ENCODE assay signal across 7 mouse cellular contexts in genomic region chrX:162158743-162159636, GRCm38 (mm10). TPM values are rescaled to one million over a fixed set of nuclear protein-coding genes. Genes with fewer than 3 reads are reported as not detected.
DNase-seq lines count a peak whose midpoint lies in the region; ATAC-seq and TF ChIP-seq lines count a peak whose summit lies in the region.

No protein-coding gene starts in this region.

- H3K4me3 ChIP-seq in forebrain, embryonic 10.5 days: peak overlapping the region; percentile 65
- peak overlapping the region; percentile 50 for H3K4me3 ChIP-seq in hindbrain, embryonic 11.5 days (ENCODE audit: low read depth, low read length)
- peak overlapping the region; percentile 49 for H3K4me3 ChIP-seq in limb, embryonic 11.5 days (ENCODE audit: low read depth, low read length)
- peak overlapping the region; percentile 61 for H3K4me3 ChIP-seq in midbrain, embryonic 13.5 days (replicated peaks)
- H3K4me3 ChIP-seq in stomach, embryonic 16.5 days (replicated peaks; ENCODE audit: low read length): peak overlapping the region; percentile 54

- H3K9me3 ChIP-seq in forebrain, embryonic 10.5 days: no peaks in the 10 kb centered on the region
- no peaks in the 10 kb centered on the region for H3K9me3 ChIP-seq in hindbrain, embryonic 11.5 days (ENCODE audit: control insufficient read depth, low read length)
- no peaks in the 10 kb centered on the region for H3K9me3 ChIP-seq in limb, embryonic 11.5 days (ENCODE audit: control insufficient read depth, low read length)
- H3K9me3 ChIP-seq in midbrain, embryonic 13.5 days: no peaks in the 10 kb centered on the region
- no peaks in the 10 kb centered on the region for H3K9me3 ChIP-seq in stomach, embryonic 16.5 days (replicated peaks; ENCODE audit: control insufficient read depth, low read length)

- peaks cover 94% of the 10 kb centered on the region for H3K27me3 ChIP-seq in forebrain, embryonic 10.5 days (ENCODE audit: poor library complexity, severe bottlenecking)
- no peaks in the 10 kb centered on the region; the same call in 1 of the 2 replicates for H3K27me3 ChIP-seq in hindbrain, embryonic 11.5 days (ENCODE audit: control insufficient read depth, insufficient read depth, low read length)
- peaks cover 27% of the 10 kb centered on the region for H3K27me3 ChIP-seq in limb, embryonic 11.5 days (ENCODE audit: control insufficient read depth, insufficient read depth, low read length)
- peaks cover 42% of the 10 kb centered on the region for H3K27me3 ChIP-seq in midbrain, embryonic 13.5 days
- H3K27me3 ChIP-seq in stomach, embryonic 16.5 days (ENCODE audit: control insufficient read depth, insufficient read depth, low read length): no peaks in the 10 kb centered on the region; the same call in 1 of the 2 replicates

- peak overlapping the region; percentile 47 for H3K4me2 ChIP-seq in hindbrain, embryonic 11.5 days (replicated peaks; ENCODE audit: low read depth, low read length)
- H3K4me2 ChIP-seq in limb, embryonic 11.5 days (ENCODE audit: low read depth, severe bottlenecking): peak overlapping the region; percentile 69
- peak overlapping the region; percentile 67 for H3K4me2 ChIP-seq in midbrain, embryonic 13.5 days (replicated peaks)
- peak overlapping the region; percentile 61 for H3K4me2 ChIP-seq in stomach, embryonic 16.5 days (ENCODE audit: low read depth, low read length)

- WGBS in forebrain, embryonic 10.5 days: 21% methylated on average over 77 of the region's 80 CpGs
- WGBS in hindbrain, embryonic 11.5 days: 16% methylated on average over 46 of the region's 80 CpGs
- 18% methylated on average over 44 of the region's 80 CpGs for WGBS in limb, embryonic 11.5 days
- 31% methylated on average over 75 of the region's 80 CpGs for WGBS in midbrain, embryonic 13.5 days
- 14% methylated on average over 66 of the region's 80 CpGs for WGBS in stomach, embryonic 16.5 days

- no peaks in the 10 kb centered on the region for H3K36me3 ChIP-seq in forebrain, embryonic 10.5 days (replicated peaks)
- H3K36me3 ChIP-seq in hindbrain, embryonic 11.5 days (ENCODE audit: control insufficient read depth, insufficient read depth, low read length): no peaks in the 10 kb centered on the region
- H3K36me3 ChIP-seq in limb, embryonic 11.5 days (ENCODE audit: control insufficient read depth, insufficient read depth, low read length): no peaks in the 10 kb centered on the region
- no peaks in the 10 kb centered on the region for H3K36me3 ChIP-seq in midbrain, embryonic 13.5 days
- H3K36me3 ChIP-seq in stomach, embryonic 16.5 days (ENCODE audit: control insufficient read depth, insufficient read depth, low read length): no peaks in the 10 kb centered on the region

- peaks cover 22% of the 10 kb centered on the region for H3K4me1 ChIP-seq in forebrain, embryonic 10.5 days
- no peaks in the 10 kb centered on the region for H3K4me1 ChIP-seq in hindbrain, embryonic 11.5 days (replicated peaks; ENCODE audit: control insufficient read depth, insufficient read depth, low read length)
- no peaks in the 10 kb centered on the region for H3K4me1 ChIP-seq in limb, embryonic 11.5 days (ENCODE audit: control insufficient read depth, insufficient read depth, low read length)
- H3K4me1 ChIP-seq in midbrain, embryonic 13.5 days (replicated peaks): peaks cover 14% of the 10 kb centered on the region; the same call in 1 of the 2 replicates
- H3K4me1 ChIP-seq in stomach, embryonic 16.5 days (ENCODE audit: control insufficient read depth, insufficient read depth, low read length): no peaks in the 10 kb centered on the region

- peak; percentile 45 for DNase-seq in Muller cell, postnatal 12 days (ENCODE audit: inconsistent ontology term)
- peak; percentile 76 for DNase-seq in brain, embryonic 14.5 days (ENCODE audit: low read depth)
- peak; percentile 45 for DNase-seq in forebrain, embryonic 10.5 days (ENCODE audit: extremely low spot score, low spot score)
- DNase-seq in hindbrain, embryonic 11.5 days (ENCODE audit: low spot score): peak; percentile 51
- peak; percentile 56 for DNase-seq in limb, embryonic 11.5 days (ENCODE audit: low spot score)

- peak; percentile 72 for ATAC-seq in hindbrain, embryonic 11.5 days (ENCODE audit: low FRiP score)
- ATAC-seq in limb, embryonic 11.5 days (ENCODE audit: insufficient number of reproducible peaks, low FRiP score, low TSS enrichment, low read depth): peak; percentile 63
- ATAC-seq in midbrain, embryonic 13.5 days: peak; percentile 80
- ATAC-seq in stomach, embryonic 16.5 days (ENCODE audit: insufficient read depth, low FRiP score): peak; percentile 48; the same call in 1 of the 2 replicates

- peak overlapping the region; percentile 84 for H3K27ac ChIP-seq in forebrain, embryonic 10.5 days
- H3K27ac ChIP-seq in hindbrain, embryonic 11.5 days (ENCODE audit: low read depth, low read length): peak overlapping the region; percentile 42; the same call in 1 of the 2 replicates
- no peak overlapping the region for H3K27ac ChIP-seq in limb, embryonic 11.5 days (replicated peaks; ENCODE audit: low read depth, low read length)
- peak overlapping the region; percentile 72 for H3K27ac ChIP-seq in midbrain, embryonic 13.5 days
- peak overlapping the region; percentile 39 for H3K27ac ChIP-seq in stomach, embryonic 16.5 days (ENCODE audit: low read length)

- no peak for TF ChIP-seq POLR2A in brain, embryonic 14.5 days (IDR thresholded peaks at IDR 0.05; ENCODE audit: borderline replicate concordance, extremely low read depth, insufficient read depth, insufficient read length, poor library complexity, severe bottlenecking)

- peak overlapping the region; percentile 60 for H3K9ac ChIP-seq in hindbrain, embryonic 11.5 days (ENCODE audit: low read depth, low read length)
- H3K9ac ChIP-seq in limb, embryonic 11.5 days (ENCODE audit: low read length): peak overlapping the region; percentile 53
- peak overlapping the region; percentile 78 for H3K9ac ChIP-seq in midbrain, embryonic 13.5 days (replicated peaks)
- H3K9ac ChIP-seq in stomach, embryonic 16.5 days (ENCODE audit: low read length): peak overlapping the region; percentile 69

- no peak for TF ChIP-seq CTCF in brain, embryonic 14.5 days (IDR thresholded peaks at IDR 0.05; ENCODE audit: borderline replicate concordance, extremely low read depth, insufficient read depth, insufficient read length)

RNA-seq across cellular contexts. Expression of gene Nhs, which starts 0.5 kb away (rescaled TPM):
- 2.6 and 5.3 TPM in 2 replicates for polyA plus RNA-seq in brain, embryonic 14.5 days (2012; rRNA removed)
- 2.8 TPM in 2 replicates for polyA plus RNA-seq in forebrain, embryonic 10.5 days (2016; fragmentation: Nextera tagmentation; extraction: Ambion mirVana)
- 3.4 and 4.6 TPM in 2 replicates for polyA plus RNA-seq in hindbrain, embryonic 11.5 days (2014; fragmentation: Nextera tagmentation; extraction: Ambion mirVana)
- 3.1 and 4.1 TPM in 2 replicates for polyA plus RNA-seq in limb, embryonic 11.5 days (2014; fragmentation: Nextera tagmentation; extraction: Ambion mirVana)
- 3.1 and 3.3 TPM in 2 replicates for polyA plus RNA-seq in midbrain, embryonic 13.5 days (2015; fragmentation: Nextera tagmentation; extraction: Ambion mirVana)
- polyA plus RNA-seq in stomach, embryonic 16.5 days (2015; fragmentation: Nextera tagmentation; extraction: Ambion mirVana): 1.4 and 1.8 TPM in 2 replicates
